Mouse (Mus musculus): ENCODE results near the gene Gramd1b.

Gene Gramd1b

GRCm38 (mm10) chr9:40422368-40423057 lies 108.7 kb downstream of the Gramd1b start:
- DNase-seq, result no peak

- DNase-seq, result no peak
These were observed 110.4 kb downstream of the Gramd1b start for GRCm38 (mm10) chr9:40420652-40421335.

- DNase-seq, result no peak
These were observed 112.4 kb downstream of the Gramd1b start for GRCm38 (mm10) chr9:40418803-40419202.

- DNase-seq, result no peak
These were observed 115.0 kb downstream of the Gramd1b start for GRCm38 (mm10) chr9:40416150-40416549.

- peak; percentile 57 for DNase-seq
These were observed 116.0 kb downstream of the Gramd1b start for GRCm38 (mm10) chr9:40414904-40415766.

GRCm38 (mm10) chr9:40414498-40414903 lies 116.7 kb downstream of the Gramd1b start:
- DNase-seq, result peak; percentile 69

- no peak for DNase-seq
These were observed 117.6 kb downstream of the Gramd1b start for GRCm38 (mm10) chr9:40413601-40414000.

- no peak for DNase-seq
These were observed 118.3 kb downstream of the Gramd1b start for GRCm38 (mm10) chr9:40412931-40413330.

GRCm38 (mm10) chr9:40412246-40412645 lies 118.9 kb downstream of the Gramd1b start:
- no peak for DNase-seq

GRCm38 (mm10) chr9:40410895-40411294 lies 120.3 kb downstream of the Gramd1b start:
- no peak for DNase-seq

GRCm38 (mm10) chr9:40409071-40409470 lies 122.1 kb downstream of the Gramd1b start:
- DNase-seq, result no peak

GRCm38 (mm10) chr9:40408415-40408814 lies 122.8 kb downstream of the Gramd1b start:
- no peak for DNase-seq

- peak; percentile 55 for DNase-seq
These were observed 123.3 kb downstream of the Gramd1b start for GRCm38 (mm10) chr9:40407876-40408275.

GRCm38 (mm10) chr9:40405804-40406203 lies 125.4 kb downstream of the Gramd1b start:
- no peak for DNase-seq

- DNase-seq, result peak; percentile 58
These were observed 125.9 kb downstream of the Gramd1b start for GRCm38 (mm10) chr9:40405263-40405662.

GRCm38 (mm10) chr9:40404637-40405036 lies 126.5 kb downstream of the Gramd1b start:
- no peak for DNase-seq

GRCm38 (mm10) chr9:40403750-40404149 lies 127.4 kb downstream of the Gramd1b start:
- DNase-seq, result no peak

- no peak for DNase-seq
These were observed 129.4 kb downstream of the Gramd1b start for GRCm38 (mm10) chr9:40401818-40402217.

- DNase-seq, result peak; percentile 43
These were observed 130.3 kb downstream of the Gramd1b start for GRCm38 (mm10) chr9:40400854-40401253.

- DNase-seq, result no peak
These were observed 131.0 kb downstream of the Gramd1b start for GRCm38 (mm10) chr9:40400171-40400570.

GRCm38 (mm10) chr9:40399359-40399932 lies 131.7 kb downstream of the Gramd1b start:
- DNase-seq, result no peak

- DNase-seq, result no peak
These were observed 133.5 kb downstream of the Gramd1b start for GRCm38 (mm10) chr9:40397471-40398245.
